Mouse (Mus musculus) urinary bladder, postnatal 25 days (tissue): ENCODE data around the gene Ugt1a7c.
A peak's percentile ranks its signal among the peaks of the same experiment; 100 is the strongest.
"Not testable (repeated sequence)": the region's sequence is repeated elsewhere in the genome, so short reads cannot be mapped to it uniquely, and the experiment has no call there.

Experiments used
- DNase-seq: peaks from one replicate; pipeline ENCODE4 v3.0.0; 2022; ENCODE audit warnings: low spot score

The Ugt1a7c gene

DNA sequence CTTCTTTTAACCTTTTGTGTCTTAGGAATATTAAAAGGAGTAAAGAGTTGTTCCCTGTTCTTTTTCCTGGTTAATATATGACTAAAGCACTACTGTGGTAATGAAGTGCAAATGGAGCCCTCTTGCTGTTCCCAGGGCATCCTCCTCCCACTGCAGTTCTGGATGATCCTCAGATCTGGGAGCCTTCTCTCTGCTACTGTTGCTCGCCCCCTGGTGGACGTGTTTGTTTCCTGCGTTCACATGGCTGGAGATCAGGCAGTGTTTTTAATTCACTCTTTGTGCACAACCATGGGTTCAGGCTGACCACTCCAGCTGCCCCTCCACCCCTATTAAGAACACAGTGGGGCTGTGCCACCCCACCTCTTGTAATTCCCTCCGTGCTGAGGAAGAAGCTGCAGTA lies 25.7 kb downstream of the Ugt1a7c start:
- DNase-seq, result not testable (repeated sequence)

DNA sequence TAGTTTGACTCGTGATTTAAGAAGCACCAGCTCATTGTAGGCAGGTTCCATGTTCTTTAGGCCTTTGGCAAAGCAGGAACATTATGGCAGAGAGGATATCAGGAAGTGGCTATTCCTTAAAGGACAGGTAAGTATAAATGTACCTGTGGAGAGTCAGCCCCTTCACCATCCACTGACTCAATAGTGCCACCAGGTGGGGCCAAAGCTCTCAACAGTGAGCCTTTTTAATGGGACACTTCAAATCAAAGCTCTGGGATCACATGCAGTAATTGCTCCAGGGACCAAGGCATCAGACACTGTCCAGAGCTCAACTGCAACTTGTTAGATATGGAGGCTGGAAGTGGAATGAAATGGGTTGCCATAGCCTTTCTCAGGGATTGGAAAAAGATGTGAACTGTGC lies 26.7 kb downstream of the Ugt1a7c start:
- DNase-seq, result not testable (repeated sequence)

DNA sequence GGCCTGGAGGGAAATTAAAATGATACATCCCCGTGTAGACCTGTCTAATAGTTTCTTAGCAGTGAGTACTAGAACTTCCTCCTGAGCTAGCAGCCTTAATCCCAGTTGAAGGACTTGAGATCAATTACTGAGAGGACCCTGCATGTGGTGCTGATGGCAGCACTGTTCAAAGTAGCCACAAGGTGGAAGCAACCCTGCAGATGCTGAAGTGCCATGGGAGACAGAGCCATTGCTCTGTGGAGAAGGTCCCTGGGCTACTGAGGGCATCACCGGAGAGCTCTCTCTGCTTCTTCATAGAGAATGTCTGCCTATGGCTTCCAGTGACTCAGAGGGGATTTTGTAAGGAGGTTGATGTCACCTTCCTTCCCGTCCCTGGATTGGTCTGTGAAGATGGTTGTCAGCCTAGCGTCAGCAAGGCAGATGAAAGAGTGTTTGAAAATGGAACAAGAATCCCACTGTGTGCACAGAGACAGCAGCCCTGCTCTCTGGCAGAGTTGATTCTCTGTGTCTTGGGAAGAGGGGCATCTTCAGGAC lies 31.0 kb downstream of the Ugt1a7c start:
- not testable (repeated sequence) for DNase-seq

DNA sequence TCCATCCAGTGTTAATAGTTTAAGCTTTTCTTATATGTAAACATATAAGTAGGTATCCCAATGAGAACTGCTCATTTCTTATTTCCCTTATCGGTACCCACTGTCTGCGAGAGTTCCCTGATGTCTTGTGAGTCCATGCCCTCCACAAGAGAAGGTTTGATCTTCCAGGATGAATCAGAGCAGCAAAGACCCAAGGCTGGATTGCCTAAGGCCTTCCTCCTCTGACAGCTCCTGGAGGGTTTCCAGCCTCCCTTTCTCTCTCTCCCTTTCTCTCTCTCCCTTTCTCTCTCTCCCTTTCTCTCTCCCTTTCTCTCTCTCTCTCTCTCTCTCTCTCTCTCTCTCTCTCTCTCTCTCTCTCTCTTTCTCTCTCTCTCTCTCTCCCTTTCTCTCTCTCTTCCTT lies 34.2 kb downstream of the Ugt1a7c start:
- DNase-seq, result not testable (repeated sequence)

DNA sequence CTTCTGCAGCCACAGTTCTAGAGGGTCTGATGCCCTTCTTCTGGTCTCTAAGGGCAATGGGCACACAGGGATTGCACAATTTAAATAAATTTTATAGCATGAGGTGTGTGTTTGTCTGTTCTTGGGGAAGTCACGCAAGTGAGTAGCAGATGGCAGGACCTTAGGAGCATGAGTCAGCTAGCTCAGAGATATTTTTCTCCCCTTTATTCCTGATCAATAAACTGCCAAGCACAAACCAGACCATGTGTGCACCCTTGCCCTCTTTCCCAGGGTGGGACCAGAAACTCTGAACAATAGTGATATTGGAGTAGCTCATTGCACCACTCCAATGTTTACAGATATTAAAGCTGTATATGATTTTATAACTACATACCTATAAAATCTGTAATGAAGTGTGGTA lies 35.4 kb downstream of the Ugt1a7c start:
- DNase-seq, result not testable (repeated sequence)

DNA sequence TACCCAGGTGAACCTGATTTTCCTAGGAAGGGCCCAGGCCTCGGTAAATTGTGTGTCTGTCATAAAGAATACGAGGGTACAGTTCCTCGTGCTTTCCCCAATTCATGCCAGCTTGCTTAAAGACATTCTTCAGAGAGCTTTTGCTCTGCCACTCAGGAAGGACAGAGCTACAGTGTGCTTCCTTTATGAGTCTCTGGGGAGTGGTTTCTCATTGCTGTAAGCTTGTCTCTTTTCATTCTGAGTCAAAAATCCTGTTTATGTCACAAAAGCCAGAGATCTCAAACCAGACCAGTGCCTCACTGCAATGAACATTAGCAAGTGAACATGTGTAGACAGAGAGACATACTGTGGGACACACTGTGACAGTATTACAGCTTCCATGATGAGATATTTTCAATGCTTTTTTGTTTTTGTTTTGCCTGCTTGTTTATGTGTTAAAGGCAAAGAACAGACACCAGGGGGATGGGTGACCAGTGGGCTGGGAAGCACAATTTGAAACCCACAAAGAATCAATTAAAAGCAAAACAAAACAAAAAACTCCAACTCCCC lies 39.1 kb downstream of the Ugt1a7c start:
- no peak for DNase-seq

DNA sequence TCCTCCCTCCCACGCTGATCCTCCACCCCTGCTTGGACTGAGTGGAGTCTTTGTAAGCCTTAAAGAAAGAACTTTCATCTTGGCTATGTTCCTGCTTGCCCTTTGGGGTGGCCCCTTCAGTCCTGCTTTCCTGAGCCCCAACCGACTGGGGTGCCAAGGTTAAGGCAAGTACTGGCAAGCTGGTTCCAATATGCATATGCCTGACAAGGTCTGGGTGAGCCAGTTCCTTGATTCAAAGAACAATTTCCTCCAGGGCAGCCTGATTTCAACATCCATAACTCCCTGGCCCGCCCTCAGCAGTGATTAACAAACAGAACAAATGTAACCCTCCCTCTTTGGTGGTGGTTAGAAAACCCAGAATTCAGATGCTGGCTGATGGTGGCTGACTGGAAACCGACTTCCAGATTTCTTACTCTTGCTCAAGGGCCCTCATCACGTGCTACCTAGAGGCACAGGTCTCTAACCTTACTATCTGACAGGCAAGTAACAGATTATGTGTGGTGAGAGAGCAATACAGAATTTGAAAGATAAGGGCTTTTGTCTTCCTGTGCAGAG lies 39.7 kb downstream of the Ugt1a7c start, which contains the start of gene Ugt1a6a:
Gene Ugt1a6a (plus strand): TSS at position 353 of the 555 bp plus-strand sequence.
- peak; percentile 47 for DNase-seq

DNA sequence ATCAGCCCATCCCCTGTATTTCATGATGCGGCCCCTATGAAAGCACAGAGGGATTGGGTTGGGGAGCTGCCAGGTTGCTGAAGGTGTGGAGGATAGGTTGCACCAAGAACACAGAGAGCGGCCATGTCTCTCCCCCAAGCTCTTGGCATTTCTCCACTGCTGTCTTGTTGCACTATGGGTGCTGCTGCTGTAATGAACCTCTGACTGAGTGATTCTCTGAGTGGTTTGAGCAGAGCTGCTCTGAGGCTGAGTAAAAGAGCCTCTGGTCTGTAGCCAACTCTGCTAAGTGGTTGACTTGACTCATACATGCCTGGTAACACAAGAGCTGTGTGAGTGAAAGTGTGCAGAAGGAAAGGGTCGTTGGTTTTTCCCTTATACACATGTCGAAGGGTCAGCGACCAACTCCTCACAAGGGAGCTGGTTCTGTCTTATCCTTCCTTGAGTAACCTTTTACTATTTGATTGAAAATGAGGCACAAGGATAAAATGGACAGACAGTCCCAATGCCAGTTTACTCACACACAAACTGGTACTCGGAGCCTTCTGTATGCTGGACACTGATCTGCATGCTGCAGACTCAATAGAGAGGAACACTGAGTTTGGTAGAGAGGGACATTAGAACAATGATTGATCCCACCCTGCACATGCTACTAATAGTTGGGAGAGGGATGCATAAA lies 40.5 kb downstream of the Ugt1a7c start:
- DNase-seq, result not testable (repeated sequence)

DNA sequence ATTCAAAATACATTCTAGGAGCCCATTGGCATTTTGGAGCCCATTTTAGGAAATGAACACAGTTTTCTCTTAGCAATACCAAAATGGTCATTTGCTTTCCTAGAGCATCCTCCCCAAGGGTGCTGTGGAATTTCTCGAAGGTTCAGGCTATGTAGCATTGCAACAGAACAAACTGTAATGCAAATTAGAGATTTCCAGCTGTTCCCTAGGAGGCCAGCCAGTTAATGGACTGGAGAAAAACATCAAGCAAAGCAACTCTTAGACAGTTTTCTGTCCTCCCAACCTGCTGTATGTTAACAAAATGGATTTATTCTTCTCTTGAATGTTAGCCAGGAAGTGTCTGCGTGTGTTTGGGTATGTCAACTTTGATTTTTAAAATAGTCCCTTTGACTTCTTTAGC lies 41.8 kb downstream of the Ugt1a7c start:
- DNase-seq, result no peak

DNA sequence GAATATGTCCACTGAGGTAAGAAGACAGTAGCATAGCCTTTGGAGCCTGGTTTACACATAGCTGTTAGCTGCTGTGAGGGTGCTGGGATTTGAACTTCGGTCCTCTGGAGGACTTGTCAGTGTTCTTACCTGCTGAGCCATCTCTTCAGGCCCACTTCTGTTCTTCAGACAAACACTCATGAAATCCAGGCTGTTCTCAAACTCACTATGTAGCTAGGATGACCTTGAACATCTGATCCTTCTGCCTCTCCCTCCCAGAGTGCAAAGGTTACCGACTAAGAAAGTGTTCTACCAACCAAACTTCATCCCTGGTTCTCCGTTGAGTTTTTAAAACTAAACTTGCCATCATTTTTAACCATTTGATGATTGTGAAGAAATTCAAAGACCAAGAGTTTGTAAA lies 42.4 kb downstream of the Ugt1a7c start:
- no peak for DNase-seq

DNA sequence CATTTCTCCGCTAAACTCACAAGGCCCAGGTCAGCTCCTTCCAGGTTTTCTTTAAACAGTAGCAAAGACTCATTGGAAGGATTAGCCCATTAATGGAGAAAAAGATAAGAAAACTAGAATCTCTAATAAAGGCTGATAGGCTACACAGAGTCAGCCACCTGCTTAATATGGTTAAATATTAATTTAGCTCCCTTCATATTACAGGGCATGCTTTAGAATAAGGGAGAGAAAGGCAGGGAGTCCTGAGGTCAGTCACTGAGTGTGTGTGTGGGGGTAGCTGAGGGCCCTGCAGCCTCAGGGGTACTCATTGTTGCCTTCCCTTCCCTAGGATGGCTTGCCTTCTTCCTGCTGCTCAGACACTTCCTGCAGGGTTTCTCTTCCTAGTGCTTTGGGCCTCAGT lies 43.3 kb downstream of the Ugt1a7c start:
- DNase-seq, result no peak

DNA sequence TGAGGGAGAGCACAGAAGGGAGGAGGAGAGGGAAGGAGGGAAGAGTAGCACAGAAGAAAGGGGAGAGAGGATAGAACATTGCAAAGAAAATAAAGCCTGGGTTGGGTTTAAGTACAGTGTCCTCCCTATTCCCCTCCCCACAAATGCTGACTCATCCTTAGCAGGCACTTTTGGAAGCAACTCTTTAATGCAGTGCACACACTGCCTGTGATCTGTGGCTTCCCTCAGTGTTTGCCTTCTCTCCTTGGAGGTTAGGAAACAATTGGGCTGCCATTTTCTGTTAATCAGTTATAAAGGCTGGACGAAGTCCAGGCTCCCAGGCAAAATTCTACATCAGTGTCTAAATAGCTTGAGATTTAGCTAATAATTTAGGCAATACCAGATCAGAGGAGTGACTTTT lies 45.6 kb downstream of the Ugt1a7c start:
- DNase-seq, result not testable (repeated sequence)

DNA sequence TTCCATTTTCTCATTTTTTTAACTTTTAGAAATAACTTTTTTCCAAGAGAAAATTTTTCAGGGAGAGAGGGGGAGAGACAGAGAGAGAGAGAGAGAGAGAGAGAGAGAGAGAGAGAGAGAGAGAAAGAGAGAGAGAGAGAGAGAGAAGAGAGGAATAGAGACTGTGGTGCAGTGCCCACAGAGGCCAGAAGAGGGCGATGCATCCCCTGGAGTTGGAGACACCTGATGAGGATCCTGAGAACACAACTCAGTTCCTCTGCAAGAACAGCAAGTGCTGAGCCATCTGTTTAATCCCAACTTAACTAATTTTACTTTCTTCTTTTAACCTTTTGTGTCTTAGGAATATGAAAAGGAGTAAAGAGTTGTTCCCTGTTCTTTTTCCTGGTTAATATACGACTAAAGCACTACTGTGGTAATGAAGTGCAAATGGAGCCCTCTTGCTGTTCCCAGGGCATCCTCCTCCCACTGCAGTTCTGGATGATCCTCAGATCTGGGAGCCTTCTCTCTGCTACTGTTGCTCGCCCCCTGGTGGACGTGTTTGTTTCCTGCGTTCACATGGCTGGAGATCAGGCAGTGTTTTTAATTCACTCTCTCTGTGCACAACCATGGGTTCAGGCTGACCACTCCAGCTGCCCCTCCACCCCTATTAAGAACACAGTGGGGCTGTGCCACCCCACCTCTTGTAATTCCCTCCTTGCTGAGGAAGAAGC lies 49.3 kb downstream of the Ugt1a7c start:
- peak; percentile 54 for DNase-seq

DNA sequence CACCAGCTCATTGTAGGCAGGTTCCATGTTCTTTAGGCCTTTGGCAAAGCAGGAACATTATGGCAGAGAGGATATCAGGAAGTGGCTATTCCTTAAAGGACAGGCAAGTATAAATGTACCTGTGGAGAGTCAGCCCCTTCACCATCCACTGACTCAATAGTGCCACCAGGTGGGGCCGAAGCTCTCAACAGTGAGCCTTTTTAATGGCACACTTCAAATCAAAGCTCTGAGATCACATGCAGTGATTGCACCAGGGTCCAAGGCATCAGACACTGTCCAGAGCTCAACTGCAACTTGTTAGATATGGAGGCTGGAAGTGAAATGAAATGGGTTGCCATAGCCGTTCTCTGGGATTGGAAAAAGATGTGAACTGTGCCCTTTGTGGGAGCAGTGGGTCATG lies 50.4 kb downstream of the Ugt1a7c start:
- not testable (repeated sequence) for DNase-seq

DNA sequence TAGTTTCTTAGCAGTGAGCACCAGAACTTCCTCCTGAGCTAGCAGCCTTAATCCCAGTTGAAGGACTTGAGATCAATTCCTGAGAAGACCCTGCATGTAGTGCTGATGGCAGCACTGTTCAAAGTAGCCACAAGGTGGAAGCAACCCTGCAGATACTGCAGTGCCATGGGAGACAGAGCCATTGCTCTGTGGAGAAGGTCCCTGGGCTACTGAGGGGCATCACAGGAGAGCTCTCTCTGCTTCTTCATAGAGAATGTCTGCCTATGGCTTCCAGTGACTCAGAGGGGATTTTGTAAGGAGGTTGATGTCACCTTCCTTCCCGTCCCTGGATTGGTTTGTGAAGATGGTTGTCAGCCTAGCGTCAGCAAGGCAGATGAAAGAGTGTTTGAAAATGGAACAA lies 55.3 kb downstream of the Ugt1a7c start:
- not testable (repeated sequence) for DNase-seq

DNA sequence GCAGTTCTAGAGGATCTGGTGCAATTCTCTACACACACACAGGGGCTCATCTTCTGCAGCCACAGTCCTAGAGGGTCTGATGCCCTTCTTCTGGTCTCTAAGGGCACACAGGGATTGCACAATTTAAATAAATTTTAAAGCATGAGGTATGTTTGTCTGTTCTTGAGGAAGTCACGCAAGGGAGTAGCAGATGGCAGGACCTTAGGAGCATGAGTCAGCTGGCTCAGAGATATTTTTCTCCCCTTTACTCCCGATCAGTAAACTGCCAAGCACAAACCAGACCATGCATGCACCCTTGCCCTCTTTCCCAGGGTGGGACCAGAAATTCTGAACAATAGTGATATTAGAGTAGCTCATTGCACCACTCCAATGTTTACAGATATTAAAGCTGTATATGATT lies 63.6 kb downstream of the Ugt1a7c start:
- no peak for DNase-seq

DNA sequence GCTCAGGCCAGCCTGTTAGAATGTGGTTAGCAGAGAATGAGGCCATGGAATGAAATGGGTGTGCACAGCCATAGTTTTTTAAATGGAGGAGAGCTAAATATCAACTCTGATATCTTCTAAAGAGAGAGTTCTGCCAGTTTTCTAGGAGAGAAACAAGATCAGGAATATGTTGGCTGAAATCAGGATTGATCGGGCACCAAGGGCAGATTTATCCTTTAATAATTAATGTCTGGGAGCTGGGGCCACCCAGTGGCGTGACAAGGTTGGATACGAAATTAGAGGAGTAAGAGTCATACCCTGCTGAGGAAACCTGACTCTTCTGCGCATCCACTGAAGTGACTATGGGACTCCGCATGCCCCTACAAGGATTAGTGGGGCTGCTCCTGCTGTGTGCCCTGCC lies 70.8 kb downstream of the Ugt1a7c start, which contains the start of gene Ugt1a5:
Gene Ugt1a5 (plus strand): TSS at position 302 of the 400 bp plus-strand sequence.
- no peak for DNase-seq

DNA sequence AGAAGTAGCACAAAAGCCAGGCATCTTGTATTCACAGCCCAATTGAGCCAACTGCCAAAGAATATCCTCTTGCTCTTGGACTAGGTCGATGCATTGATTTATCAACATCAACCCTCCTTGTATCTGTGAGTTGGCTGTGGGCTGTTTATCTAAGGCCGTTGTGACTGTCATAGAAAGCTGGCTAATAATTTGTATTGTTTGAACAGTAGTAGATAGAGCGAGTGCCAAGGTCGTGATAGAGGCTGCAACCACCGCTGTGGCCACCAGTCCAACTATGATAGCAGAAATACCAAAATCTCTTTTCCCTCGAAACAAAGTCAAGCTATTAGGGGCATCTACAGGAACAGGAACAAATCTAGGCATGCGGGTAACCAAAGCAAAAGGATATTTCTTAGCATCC lies 77.3 kb downstream of the Ugt1a7c start:
- DNase-seq, result not testable (repeated sequence)

DNA sequence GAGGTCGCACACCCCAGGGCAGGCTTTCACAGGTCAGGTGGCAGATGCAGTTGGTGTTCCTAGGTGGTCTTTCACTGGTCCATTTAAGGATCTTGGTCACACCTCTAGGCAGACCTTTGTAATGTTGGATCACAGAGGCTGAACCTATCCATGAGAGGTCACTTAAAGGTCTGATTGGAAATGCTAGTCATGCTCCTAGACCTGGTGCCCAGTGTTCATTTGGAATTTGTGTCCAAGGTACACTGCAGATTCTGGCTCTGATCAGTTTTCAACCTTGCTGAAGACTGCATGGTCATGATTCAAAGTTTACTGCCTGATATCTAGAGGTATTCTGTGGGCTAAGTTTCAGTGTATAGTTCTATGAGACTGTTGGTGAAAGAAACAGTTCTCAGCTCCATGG lies 84.8 kb downstream of the Ugt1a7c start:
- DNase-seq, result no peak

DNA sequence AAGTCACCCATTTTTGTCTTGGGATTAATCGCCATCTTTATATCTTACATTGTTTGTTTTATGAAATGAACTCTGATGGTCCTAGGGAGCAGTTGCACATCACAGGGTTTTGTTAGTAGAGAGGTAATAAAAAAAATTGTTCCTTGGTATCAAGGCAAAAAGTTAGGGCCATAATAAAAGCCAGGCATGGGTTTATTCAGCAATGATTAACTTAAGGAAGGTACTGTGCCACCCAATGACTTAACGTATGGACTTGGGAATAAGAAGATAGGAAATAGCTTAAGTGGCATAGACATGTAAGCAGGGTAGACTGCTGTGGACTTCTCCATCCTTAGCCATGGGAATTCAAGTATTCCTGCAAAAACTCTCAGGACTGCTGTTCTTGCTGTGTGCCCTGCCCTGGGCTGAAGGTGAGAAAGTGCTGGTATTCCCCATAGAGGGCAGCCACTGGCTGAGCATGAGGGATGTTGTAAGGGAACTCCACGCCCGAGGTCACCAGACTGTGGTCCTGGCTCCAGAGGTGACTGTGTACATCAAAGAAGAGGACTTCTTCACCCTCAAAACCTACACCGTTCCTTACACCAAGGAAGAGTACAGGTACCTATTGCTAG lies 91.6 kb downstream of the Ugt1a7c start:
- DNase-seq, result no peak

DNA sequence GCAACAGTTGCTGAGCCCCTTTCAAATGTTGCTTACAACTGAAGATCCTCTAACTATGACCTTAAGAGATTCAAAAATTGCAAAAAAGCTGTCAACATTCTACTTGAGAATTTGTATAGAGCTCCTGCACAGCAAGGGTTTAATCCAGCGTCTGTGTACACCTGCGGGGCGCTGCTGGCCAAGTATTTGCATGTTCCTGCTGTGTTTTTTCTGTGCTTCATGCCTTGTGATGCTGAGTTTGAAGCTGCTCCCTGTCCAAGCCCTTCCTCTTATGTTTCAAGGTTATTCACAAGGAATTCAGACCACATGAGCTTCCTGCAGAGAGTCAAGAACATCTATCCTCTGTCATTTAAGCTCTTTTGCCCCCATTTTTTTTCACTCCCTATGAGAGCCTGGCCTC lies 97.3 kb downstream of the Ugt1a7c start:
- no peak for DNase-seq

DNA sequence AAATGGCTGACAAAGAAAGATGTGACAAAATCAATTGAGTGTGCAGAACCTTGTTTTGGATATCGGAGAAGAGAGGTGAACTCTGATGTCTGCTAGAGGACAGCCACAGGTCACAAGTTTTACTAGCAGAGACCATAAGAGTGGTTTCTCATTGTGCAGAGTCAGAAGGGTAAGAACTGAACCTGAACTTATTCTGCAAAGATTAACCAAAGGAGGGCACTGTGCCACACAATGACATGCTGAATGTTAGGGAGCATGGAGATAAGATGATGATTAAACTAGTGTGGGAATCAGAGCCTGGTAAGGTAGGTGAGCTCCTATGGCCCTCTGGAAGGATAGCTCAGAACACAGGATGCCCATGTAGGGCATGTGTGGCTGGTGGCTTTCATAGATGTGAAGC lies 100.8 kb downstream of the Ugt1a7c start:
- no peak for DNase-seq
